Mouse (Mus musculus): ENCODE measurements around the gene 1700016K19Rik. TPM values are rescaled to one million over a fixed set of nuclear protein-coding genes. Genes with fewer than 3 reads are reported as not detected.

The 1700016K19Rik gene
- total and polyA plus RNA-seq, 3 experiments: 1.3 TPM; not detected in 2

- DNase-seq: no peak
Measured at GRCm38 (mm10) chr11:76020916-76021315, 21.2 kb downstream of the 1700016K19Rik start.

GRCm38 (mm10) chr11:76025080-76025583, 25.4 kb downstream of the 1700016K19Rik start:
- Histone ChIP-seq H3K79me2 (replicated peaks; ENCODE audit: control insufficient read depth, insufficient read depth, low read length) (no peaks in the 10 kb centered on the region; the same call in 1 of the 2 replicates), H3K27ac (no peak overlapping the region; the same call in 1 of the 2 replicates), H3K9ac (ENCODE audit: low read depth, low read length) (peak overlapping the region; percentile 9), H3K4me1 (ENCODE audit: control insufficient read depth, insufficient read depth, low read length) (peaks cover 13% of the 10 kb centered on the region), H3K4me3 (peak overlapping the region; percentile 94), H3K27me3 (ENCODE audit: control insufficient read depth, insufficient read depth, low read length) (no peaks in the 10 kb centered on the region), H3K36me3 (ENCODE audit: control insufficient read depth, insufficient read depth, low read length) (no peaks in the 10 kb centered on the region; the same call in 1 of the 2 replicates)
- 59% methylated on average over 7 of the region's 7 CpGs for WGBS
- no peak for DNase-seq
- intact Hi-C loops (cut with DNase I): no loop called here
- TF ChIP-seq POLR2A (IDR thresholded peaks at IDR 0.05; ENCODE audit: insufficient read depth, low read depth, low read length) (no peak), EP300 (IDR thresholded peaks at IDR 0.05; ENCODE audit: insufficient read depth, low read depth, low read length) (no peak), CTCF (IDR thresholded peaks at IDR 0.05) (no peak)

More at GRCm38 (mm10) chr11:76020916-76021315, 21.2 kb downstream of the 1700016K19Rik start:
- WGBS: 82% methylated on average over 9 of the region's 9 CpGs
- Histone ChIP-seq H3K27me3 (ENCODE audit: control insufficient read depth, insufficient read depth, low read length) (no peaks in the 10 kb centered on the region), H3K9ac (ENCODE audit: low read depth, low read length) (no peak overlapping the region), H3K4me1 (ENCODE audit: control insufficient read depth, insufficient read depth, low read length) (peaks cover 6% of the 10 kb centered on the region), H3K27ac (no peak overlapping the region), H3K79me2 (replicated peaks; ENCODE audit: control insufficient read depth, insufficient read depth, low read length) (no peaks in the 10 kb centered on the region; the same call in 1 of the 2 replicates), H3K4me3 (no peak overlapping the region), H3K36me3 (ENCODE audit: control insufficient read depth, insufficient read depth, low read length) (no peaks in the 10 kb centered on the region; the same call in 1 of the 2 replicates)
- intact Hi-C loops (cut with DNase I): no loop called here
- TF ChIP-seq EP300 (IDR thresholded peaks at IDR 0.05; ENCODE audit: insufficient read depth, low read depth, low read length) (no peak), CTCF (IDR thresholded peaks at IDR 0.05) (no peak), POLR2A (IDR thresholded peaks at IDR 0.05; ENCODE audit: insufficient read depth, low read depth, low read length) (no peak)

GRCm38 (mm10) chr11:76026527-76027138, 26.9 kb downstream of the 1700016K19Rik start:
- TF ChIP-seq EP300 (IDR thresholded peaks at IDR 0.05; ENCODE audit: insufficient read depth, low read depth, low read length) (no peak), POLR2A (IDR thresholded peaks at IDR 0.05; ENCODE audit: insufficient read depth, low read depth, low read length) (no peak), CTCF (IDR thresholded peaks at IDR 0.05) (peak; percentile 5; the same call in 1 of the 2 replicates)
- no peak for DNase-seq
- peaks cover 16% of the 10 kb centered on the region for H3K4me1 ChIP-seq (ENCODE audit: control insufficient read depth, insufficient read depth, low read length)
- 17% methylated on average over 14 of the region's 14 CpGs for WGBS
- peak overlapping the region; percentile 94 for H3K4me3 ChIP-seq
- H3K27me3 ChIP-seq (ENCODE audit: control insufficient read depth, insufficient read depth, low read length): no peaks in the 10 kb centered on the region
- H3K9ac ChIP-seq (ENCODE audit: low read depth, low read length): peak overlapping the region; percentile 27
- no peaks in the 10 kb centered on the region; the same call in 1 of the 2 replicates for H3K36me3 ChIP-seq (ENCODE audit: control insufficient read depth, insufficient read depth, low read length)
- peak overlapping the region; percentile 90 for H3K27ac ChIP-seq
- no peaks in the 10 kb centered on the region; the same call in 1 of the 2 replicates for H3K79me2 ChIP-seq (replicated peaks; ENCODE audit: control insufficient read depth, insufficient read depth, low read length)
- intact Hi-C loops (cut with DNase I): loop anchor here (2.0 kb wide), 3 partner anchors 30 to 140 kb away; no protein-coding TSS in a partner anchor

- H3K4me3 ChIP-seq: peak within 1 kb of the TSS; percentile 94
- peak within 1 kb of the TSS; percentile 90 for H3K27ac ChIP-seq
- intact Hi-C loops (cut with DNase I): loop anchor here (2.0 kb wide), 3 partner anchors 29 to 139 kb away; no protein-coding TSS in a partner anchor
- WGBS: under 1% methylated on average over 103 of the region's 112 CpGs
- peak; percentile 95 to 97 for DNase-seq
- H3K27me3 ChIP-seq (ENCODE audit: control insufficient read depth, insufficient read depth, low read length): no peaks in the 10 kb centered on the region
- TF ChIP-seq POLR2A (IDR thresholded peaks at IDR 0.05; ENCODE audit: insufficient read depth, low read depth, low read length): peak; percentile 66
- no peak for TF ChIP-seq EP300 (IDR thresholded peaks at IDR 0.05; ENCODE audit: insufficient read depth, low read depth, low read length)
- TF ChIP-seq CTCF (IDR thresholded peaks at IDR 0.05): peak; percentile 74
- no peaks in the 10 kb centered on the region; the same call in 1 of the 2 replicates for H3K36me3 ChIP-seq (ENCODE audit: control insufficient read depth, insufficient read depth, low read length)
- H3K4me1 ChIP-seq (ENCODE audit: control insufficient read depth, insufficient read depth, low read length): peaks cover 16% of the 10 kb centered on the region
- no peaks in the 10 kb centered on the region; the same call in 1 of the 2 replicates for H3K79me2 ChIP-seq (replicated peaks; ENCODE audit: control insufficient read depth, insufficient read depth, low read length)
- peak within 1 kb of the TSS; percentile 93 for H3K9ac ChIP-seq (ENCODE audit: low read depth, low read length)
Measured at GRCm38 (mm10) chr11:76027139-76028071, 27.7 kb downstream of the 1700016K19Rik start, which contains the start of gene Rflnb. Gene Rflnb, minus strand, starts transcription at chr11:76027782.

- WGBS: 19% methylated on average over 11 of the region's 14 CpGs
Measured at GRCm38 (mm10) chr11:76028072-76028465, 28.4 kb downstream of the 1700016K19Rik start.

More at GRCm38 (mm10) chr11:76028072-76028465, 28.4 kb downstream of the 1700016K19Rik start:
- no peaks in the 10 kb centered on the region for H3K27me3 ChIP-seq (ENCODE audit: control insufficient read depth, insufficient read depth, low read length)
- H3K79me2 ChIP-seq (replicated peaks; ENCODE audit: control insufficient read depth, insufficient read depth, low read length): no peaks in the 10 kb centered on the region; the same call in 1 of the 2 replicates
- TF ChIP-seq POLR2A (IDR thresholded peaks at IDR 0.05; ENCODE audit: insufficient read depth, low read depth, low read length): no peak
- intact Hi-C loops (cut with DNase I): no loop called here
- no peaks in the 10 kb centered on the region; the same call in 1 of the 2 replicates for H3K36me3 ChIP-seq (ENCODE audit: control insufficient read depth, insufficient read depth, low read length)
- peak overlapping the region; percentile 85 for H3K27ac ChIP-seq
- DNase-seq: no peak
- H3K9ac ChIP-seq (ENCODE audit: low read depth, low read length): peak overlapping the region; percentile 66
- H3K4me1 ChIP-seq (ENCODE audit: control insufficient read depth, insufficient read depth, low read length): peaks cover 16% of the 10 kb centered on the region
- peak overlapping the region; percentile 30; the same call in 1 of the 2 replicates for H3K4me3 ChIP-seq

Measured in heart, adult 2 months (tissue).